Mouse (Mus musculus): ENCODE results near the gene Slc5a5.

Gene Slc5a5

DNA sequence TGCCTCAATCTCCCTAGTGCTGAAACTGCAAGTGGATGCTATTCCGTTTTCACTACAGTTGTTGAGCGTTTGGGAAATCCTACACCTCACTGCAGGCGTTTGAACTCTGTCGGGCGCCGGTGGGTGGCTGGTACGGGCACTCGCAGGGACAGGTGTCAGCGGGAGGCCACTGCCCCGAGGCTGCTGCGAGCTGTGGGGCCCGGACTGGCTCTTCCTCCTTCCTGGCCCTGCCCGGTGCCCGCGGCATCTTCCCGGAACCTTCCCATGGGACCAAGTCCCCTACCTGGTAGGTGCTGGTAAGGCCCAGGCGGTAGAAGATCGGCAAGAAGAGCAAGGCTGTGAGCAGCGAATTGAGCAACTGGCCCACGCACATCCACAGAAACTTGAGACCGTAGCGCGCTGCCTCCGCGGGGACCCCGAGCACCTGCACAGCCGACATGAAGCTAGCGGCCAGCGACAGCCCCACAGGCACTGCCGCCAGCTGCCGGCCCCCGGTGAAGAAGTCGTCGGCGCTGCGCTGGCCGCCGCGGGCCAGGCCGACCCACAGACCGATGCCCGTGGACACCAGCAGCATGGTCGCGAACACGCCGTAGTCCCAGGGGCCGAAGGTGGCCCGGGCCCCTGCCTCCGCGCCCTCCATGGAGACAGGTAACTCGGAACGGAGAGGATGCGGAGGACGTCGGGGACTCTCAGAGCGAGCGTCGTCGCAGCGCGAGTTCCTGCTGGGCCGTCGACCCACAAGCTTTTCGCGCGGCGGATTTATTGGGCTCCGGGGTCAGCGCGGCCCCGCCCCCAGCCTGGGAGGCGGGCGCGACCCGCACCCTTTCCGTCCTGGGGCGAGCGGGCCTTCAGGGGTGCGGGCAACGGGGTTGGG lies at the start of gene Slc5a5:
Slc5a5 (minus strand) TSS at position 736 of the 874 bp plus-strand sequence.
- DNase-seq (ENCODE audit: low spot score) = no peak

DNA sequence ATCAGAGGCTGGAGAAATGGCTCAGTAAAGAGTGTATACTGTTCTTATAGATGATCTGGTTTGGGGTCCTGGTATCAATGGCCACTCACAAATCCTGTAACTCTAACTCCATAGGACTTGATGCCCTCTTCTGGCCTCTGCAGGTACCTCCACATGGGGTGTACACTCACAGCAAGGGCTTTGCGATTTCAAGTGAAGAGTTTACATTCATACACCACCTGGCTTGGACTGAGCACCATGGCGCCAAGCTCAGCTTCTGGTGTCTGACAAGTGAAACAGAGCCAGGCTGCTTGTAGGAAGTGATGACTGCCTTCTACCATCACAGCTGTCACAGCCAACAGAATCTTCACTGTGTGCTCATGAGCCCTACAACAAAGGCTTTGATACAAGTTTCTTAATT lies 48.9 kb upstream of the Slc5a5 start:
- no peak for DNase-seq (ENCODE audit: low spot score)

DNA sequence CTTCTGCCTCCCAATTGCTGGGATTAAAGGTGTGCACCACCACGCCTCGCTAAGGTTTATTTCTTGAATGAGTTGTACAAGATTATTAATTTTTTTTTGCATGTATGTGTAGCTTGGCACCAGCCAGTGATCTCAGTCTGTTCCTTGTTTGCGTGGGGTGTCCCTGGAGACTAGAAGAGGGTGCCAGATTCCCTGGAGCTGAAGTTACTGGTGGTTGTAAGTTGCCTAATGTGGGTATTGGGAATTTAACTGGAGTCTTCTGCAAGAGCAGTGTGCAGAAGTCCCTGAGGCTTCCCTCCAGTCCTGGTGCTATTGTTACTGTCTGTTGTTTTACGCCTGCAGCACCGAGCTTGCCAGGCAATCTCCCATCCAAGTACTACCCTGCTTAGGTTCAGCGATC lies 44.6 kb upstream of the Slc5a5 start:
- no peak for DNase-seq (ENCODE audit: low spot score)

DNA sequence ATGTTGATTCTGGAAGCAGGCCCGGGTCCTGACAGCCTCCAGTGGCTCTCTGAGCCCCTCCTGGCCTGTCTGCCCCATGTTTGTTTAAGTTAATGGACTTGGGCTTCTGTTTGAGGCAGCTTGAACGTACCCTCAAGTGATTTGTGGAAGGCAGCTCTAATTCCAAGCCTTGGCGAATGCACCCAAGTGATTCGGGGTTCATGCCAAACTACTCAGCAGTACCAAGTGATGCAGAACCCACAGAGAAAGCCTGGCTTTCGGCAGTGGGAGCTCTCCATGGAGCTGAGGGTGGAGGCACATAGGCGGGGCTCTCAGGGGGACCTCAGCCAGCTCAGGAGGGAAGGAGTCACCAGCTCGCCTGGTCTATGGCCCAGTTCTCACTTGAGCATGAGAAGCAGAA lies 42.2 kb upstream of the Slc5a5 start:
- DNase-seq (ENCODE audit: low spot score) = no peak

DNA sequence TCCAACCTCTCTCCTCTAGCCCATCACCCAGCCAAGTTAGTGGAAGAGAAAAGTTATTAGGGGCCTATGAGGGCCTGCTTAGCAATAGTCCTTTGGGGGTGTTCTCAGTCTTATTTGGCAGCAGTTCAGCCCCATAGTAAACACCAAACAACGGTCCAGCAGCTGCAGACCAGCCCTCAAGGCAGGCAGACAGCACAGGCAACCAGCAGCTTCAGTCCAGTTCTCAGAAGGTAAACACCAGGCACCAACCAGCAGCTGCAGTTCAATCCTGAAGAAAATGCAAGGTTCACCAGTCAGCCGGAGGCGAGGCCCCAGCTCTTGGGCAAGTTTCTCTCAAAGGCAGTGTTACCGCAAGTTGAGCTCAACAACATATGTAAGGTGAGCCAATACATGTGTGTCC lies 40.5 kb upstream of the Slc5a5 start:
- no peak for DNase-seq (ENCODE audit: low spot score)

DNA sequence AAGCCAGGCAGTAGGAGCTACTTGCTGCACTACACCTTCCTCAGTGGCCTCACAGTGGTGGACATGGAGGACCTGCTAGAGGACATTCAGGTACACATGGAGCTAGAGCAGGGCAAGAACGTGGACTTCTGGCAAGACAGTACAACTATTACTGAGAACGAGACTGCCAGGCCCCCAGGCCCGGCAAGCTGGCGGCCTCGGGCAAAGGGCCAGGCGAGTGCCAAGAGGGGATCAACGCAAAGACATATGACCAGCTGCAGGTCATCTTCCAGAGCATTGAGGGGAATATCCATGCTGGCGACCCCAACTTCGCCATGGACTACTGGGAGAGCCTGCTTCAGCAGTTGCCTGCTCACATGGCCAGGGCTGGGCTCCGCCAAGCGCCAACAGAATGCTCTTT lies 39.2 kb upstream of the Slc5a5 start:
- no peak for DNase-seq (ENCODE audit: low spot score)

DNA sequence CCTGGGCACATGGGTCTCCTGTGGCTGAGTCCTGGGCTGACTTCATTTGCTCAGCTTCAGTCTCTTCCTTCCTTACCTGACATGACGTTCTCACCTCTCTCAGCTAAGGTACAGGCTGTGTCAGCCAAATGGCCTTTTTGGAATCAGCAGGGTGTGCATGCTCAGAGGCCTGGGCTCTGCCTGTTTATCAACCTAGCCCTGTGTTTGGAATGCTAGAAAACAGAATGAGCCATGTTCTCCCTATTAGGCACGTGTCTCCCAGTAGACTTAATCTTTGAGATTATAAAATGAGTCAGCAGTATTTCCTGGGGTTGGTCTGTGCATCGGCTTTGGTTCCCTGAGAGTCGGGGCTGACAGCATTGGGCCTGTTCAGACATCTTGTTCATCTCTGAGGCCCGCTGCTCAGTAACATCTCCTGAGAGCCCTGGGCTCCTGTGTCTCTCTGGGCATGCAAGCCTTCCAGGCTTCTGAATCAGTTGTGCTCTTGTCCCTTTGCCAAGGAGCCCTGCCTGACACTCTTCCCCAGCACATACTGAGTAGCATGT lies 36.3 kb upstream of the Slc5a5 start:
- DNase-seq (ENCODE audit: low spot score) = no peak

DNA sequence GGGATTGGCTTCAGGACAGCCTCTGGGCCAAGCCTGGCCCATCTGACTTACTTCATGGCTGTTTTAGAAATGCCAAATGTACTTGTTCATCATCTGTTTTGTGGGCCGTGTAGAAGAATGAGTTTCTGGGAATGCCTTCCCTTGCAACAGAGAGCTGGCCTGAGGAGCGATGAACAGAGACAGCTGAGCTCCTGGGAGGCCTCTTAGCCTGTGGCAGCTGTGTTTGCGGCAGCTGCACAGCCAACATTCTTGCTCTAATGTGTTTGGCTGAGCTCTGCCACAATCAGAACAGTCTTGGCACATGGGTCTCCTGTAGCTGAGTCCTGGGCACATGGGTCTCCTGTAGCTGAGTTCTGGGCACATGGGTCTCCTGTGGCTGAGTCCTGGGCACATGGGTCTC lies 35.5 kb upstream of the Slc5a5 start:
- no peak for DNase-seq (ENCODE audit: low spot score)

DNA sequence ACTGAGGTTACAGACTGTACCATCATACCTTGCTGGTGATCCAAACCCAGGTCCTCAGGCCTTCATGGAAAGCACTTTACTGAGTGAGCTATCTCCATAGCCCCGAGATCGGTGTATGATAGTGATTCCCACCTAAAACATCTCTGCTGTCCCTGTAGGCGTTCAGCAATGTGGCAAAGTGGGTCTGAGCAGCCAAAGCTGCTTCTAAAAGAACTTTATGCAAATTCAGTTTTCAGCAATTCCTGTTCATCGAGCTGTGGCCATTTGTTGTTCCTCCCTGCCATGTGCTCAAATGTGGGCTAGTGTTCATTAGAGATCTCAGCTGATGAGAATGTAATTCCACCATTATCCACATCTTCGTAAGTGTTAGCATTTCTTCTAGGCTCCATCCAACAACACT lies 33.8 kb upstream of the Slc5a5 start:
- no peak for DNase-seq (ENCODE audit: low spot score)

DNA sequence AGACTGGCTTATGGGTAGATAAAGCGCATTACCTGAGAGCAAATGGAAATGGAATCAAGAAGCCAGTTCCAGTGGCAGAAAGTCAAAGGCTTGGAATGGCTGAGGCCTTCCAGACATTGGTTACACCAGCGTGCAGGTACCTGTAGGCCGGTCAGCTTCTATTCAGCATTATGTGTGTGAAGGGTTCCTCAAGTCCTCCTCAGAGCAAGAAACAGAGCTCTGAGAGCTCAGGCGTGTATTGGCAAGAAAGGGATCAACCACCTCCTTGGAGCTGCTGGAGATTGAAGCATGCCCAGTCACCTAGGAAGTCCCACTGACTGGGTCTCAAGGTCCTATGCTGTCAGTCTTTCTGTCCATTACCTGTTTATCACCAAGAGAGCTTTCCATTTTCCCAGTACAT lies 33.2 kb upstream of the Slc5a5 start:
- no peak for DNase-seq (ENCODE audit: low spot score)

DNA sequence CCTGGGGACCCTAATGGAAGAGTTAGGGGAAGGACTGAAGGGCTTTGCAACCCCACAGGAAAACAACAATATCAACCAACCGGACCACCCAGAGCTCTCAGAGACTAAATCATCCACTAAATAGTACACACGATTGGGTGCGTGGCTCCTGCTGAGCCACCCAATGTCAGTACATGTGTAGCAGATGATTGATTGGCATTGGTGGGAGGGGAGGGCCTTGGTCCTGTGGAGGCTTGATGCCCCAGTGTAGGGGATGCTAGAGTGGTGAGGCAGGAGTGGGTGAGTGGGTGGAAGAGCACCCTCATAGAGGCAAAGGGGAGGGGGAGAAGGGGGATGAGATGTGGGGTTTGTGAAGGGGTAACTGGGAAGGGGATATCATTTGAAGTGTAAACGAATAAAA lies 31.6 kb upstream of the Slc5a5 start:
- no peak for DNase-seq (ENCODE audit: low spot score)

DNA sequence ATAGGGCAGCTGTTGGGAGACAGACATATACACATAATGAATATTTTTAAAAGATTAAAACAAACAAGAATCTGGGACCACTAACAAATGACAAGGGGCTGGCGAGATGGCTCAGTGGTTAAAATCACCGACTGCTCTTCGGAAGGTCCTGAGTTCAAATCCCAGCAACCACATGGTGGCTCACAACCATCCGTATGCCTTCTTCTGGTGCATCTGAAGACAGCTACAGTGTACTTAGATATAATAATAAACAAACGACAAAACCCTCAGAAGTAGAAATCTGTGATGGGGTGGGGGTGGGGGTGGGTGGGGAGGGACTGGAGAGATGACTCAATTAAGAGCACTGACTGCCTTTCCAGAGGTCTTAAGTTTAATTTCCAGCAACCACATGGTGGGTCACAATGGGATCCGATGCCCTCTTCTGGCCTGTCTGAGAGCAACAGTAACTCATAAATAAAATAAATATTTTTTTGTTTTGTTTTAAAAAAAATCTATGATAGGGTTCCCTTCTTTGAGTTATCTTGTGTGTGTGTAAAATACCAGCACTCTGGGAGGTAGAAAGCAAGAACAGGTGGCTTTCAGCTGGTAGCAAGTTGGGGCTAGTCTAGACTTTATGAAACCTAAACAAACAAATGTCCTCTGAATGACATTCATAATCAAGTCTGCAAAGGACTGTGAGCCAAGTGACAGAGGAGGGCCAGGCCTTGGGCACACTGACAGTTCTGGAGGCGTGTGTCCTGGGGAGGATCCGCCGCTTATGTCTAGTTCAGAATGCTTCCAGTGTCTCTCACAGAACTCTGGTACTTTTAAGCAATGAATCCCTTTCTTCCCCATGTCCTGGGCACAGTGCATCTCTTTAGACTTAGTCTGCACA lies 27.7 kb upstream of the Slc5a5 start:
- DNase-seq (ENCODE audit: low spot score) = no peak

DNA sequence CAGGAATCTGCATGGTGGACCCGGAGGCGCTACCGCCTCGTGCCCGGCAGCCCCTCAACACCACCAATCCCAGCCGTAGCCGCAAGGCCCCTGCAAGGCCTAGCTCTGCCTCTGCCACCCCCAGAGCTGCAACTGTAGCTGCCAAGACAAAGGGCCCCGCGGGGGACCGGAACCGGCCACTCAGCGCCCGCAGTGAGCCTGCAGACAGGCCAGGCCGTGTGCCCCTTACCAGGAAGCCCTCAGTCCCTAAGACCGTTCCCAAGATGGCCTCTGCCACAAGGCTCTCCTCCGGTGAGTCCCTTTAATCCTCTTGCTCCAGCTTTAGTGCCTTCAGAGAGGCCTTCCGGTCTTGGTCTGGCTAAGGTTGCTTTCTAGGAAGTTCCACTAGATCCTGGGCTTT lies 22.1 kb upstream of the Slc5a5 start:
- no peak for DNase-seq (ENCODE audit: low spot score)

DNA sequence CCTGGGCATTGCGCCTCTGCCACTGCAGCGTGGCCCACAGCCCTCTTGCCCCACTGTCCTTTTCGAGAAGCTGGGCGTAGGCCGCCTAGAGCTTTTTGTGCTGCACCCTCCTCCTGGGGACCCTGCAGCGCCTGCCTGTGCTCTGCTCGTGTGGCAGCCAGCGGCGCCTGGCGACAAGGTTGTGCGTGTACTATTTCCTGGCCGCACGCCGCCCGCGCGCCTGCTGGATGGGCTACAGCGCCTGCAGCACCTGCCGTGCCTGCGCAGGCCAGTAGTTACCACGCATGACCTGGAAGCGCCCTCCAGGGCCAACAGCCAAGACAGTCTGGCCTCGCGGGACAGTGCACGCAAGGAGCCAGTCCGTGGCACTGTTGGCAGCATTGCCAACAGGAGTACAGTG lies 21.0 kb upstream of the Slc5a5 start:
- no peak for DNase-seq (ENCODE audit: low spot score)

DNA sequence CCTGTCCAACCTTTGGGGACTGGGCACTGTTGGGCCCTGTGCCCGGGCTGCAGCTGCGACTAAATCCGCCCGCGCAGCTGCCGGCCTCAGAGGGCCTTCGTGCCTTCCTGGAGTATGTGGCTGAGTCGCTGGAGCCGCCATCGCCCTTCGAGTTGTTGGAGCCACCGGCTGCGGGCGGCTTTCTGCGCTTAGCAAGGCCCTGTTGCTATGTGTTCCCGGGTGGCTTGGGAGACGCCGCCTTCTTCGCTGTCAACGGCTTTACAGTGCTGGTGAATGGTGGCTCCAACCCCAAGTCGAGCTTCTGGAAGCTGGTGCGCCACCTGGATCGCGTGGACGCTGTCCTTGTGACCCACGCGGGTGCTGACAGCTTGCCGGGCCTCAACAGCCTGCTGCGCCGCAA lies 20.4 kb upstream of the Slc5a5 start:
- DNase-seq (ENCODE audit: low spot score) = no peak

DNA sequence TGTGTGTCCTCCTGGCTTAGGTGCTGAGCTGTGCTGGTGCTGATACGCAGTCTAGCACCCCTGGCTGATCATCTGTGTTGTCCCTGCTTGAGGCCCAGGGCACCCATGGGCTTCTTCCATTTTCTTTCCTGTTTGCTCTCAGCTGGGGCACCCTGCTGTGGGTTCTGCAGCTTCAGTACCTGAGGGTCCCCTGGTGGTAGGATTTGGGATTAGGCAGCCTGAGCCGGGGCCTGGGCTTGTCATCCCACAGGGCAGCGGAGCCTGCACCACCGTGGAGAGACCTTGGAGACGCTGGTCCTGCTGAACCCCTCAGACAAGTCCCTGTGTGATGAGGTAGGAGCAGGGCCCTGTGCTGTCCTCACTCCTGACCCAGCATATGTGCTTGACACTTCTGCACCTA lies 19.0 kb upstream of the Slc5a5 start:
- DNase-seq (ENCODE audit: low spot score) = no peak

DNA sequence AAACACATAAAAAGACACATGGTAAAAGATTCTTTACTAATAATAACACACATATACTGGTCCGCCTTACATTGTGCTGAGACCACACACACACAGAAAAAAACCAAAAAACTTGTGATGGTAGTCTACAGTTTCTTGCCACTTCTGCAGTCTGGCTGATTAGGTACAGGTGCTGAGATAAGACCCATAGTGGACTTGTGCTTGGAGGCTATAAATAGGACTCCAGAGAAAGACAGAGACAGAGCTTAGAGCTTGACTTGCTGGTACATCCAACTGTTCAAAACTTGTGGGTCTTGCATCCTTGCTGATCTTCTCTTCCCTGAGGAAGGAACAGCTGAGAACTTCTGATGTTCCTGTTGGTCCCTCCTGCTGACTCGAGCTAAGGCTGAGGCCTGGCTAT lies 15.0 kb upstream of the Slc5a5 start:
- DNase-seq (ENCODE audit: low spot score) = no peak

DNA sequence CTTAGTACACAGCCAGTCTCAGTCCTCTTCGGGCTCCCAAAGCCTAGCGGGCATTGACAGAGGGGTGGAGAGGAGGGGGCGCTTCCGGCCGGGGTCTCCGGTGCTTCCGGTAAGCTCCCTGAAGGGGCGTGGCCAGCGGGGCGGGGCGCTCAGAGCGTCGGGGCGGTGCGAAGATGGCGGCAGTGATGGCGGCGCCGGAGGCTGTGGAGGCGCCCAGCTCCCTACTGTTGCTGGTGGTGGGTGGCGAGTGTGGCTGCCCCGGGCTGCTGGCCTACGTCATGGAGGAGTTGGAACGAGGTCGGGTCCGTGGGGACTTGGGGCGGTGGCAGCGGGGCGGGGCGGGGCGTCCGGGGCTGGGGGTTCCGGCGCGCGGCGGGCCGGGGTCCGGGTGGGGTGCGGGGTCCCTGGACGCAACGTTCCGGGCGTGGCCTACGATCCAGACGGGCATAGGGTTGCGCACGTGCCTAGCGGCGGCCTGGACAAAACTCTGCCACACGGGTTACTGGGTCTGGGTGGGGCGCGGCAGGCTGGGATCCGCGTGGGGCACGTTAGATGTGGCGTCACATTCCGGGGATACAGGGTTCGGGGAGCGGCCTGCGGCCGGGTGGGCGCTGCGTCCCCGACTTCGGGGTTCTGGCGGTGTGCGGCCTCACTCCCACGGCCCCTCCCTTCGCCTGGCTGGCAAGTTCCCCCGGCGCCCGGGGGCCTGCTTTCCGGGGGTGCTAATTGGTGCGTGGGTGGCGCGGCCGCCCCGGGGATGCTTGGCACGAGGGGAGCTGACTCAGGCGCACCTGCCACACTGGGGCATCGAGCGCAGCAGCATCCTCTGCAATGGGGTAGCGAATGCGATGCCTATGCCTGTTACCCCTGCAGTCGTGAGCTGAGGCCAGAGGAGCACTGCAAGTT lies 13.5 kb upstream of the Slc5a5 start, which contains the start of gene Map1s:
Map1s (plus strand) TSS at position 102 of the 906 bp plus-strand sequence.
- peak; percentile 59 for DNase-seq (ENCODE audit: low spot score)

DNA sequence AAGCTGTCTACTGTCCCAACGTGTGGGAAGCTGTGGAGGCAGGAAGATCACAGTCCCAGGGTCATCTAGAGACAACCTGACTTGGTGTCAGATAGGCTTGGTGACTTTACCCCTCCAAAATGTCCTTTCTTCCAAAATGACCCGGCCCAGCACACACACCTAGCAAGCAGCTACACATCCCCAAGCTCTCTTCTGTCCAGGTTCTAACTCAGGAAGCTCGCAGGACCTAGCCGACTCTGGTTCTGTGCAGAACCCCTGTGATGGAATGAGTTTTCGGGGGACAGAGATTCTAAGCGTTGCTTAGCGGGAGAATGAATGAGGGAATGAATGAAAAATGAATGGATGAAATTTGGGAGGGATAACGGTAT lies 12.9 kb upstream of the Slc5a5 start:
- no peak for DNase-seq (ENCODE audit: low spot score)

DNA sequence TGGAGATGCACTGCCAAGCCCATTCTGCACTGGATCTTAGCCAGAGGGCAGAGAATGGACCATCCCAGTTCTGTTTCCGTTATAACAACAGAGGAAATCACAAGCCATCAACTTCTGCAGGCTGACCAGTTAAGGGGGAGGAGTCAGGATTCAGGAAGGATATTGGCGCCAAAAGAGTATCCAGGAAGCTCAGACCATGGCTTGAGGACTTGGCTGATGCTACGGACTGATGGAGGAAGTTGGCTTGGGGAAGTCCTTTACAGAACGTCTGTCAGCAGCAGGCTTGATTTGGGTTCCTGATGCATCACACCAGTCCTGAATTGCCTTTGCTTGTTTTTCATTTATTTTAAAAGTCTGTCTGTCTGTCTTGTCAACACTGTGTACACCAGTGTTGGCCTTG lies 12.0 kb upstream of the Slc5a5 start:
- peak; percentile 85 for DNase-seq (ENCODE audit: low spot score)

DNA sequence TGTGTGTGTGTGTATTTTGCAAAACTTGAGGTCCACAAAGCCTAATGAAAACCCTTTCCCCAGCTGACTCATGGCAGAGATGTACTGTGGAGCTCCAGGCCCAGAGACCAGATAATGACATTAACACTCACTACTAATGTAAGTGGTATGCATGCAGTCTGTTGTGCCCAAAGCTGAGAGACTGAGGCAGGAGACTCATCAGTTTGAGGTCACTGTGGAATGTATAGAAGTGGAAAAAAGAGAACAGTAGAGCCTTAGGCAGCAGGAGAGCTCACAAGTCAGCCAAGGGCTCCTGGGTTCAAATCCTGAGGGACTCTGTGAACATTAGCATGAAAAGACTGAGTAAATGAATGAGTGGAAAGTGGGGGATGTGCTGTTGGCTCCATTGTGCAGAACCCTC lies 11.0 kb upstream of the Slc5a5 start:
- no peak for DNase-seq (ENCODE audit: low spot score)

DNA sequence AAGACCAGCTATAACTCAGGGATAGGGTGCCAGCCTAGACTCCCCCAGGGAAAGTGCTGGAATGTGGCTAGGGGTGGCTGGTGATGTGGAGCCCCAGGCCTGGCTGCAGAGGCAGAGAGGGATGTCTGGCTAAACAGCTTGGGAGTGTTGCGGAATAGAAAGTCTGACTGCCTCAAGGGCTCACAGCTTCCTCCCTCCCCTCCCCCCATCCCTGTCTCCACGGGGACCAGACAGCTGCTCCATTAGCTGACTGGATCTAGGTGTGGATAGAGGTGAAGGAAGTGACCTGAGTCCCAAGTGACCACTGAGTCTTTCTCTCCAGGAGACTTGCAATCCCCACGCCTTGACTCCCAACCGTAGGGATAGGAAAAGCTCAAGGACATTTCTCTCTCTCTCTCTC lies 10.6 kb upstream of the Slc5a5 start:
- no peak for DNase-seq (ENCODE audit: low spot score)

Measured in lung, postnatal 25 days (tissue).